Mouse (Mus musculus) brain, embryonic 14.5 days (tissue): ENCODE data around the gene Fam187b.

Source experiments
- CTCF ChIP-seq: fragments of 200-500 bp; IDR thresholded peaks from 2 replicates; pipeline ENCODE4 v1.5.1; 2012; ENCODE audit warnings: inconsistent platforms, mild to moderate bottlenecking, moderate library complexity, borderline replicate concordance; ENCODE audit not compliant: insufficient read depth, insufficient read length; ENCODE audit errors: extremely low read depth
- POLR2A ChIP-seq: fragments of 200-500 bp; IDR thresholded peaks from 2 replicates; pipeline ENCODE4 v1.6.1; 2012; ENCODE audit warnings: mild to moderate bottlenecking, inconsistent platforms, borderline replicate concordance; ENCODE audit not compliant: poor library complexity, insufficient read depth, insufficient read length, severe bottlenecking; ENCODE audit errors: extremely low read depth

DNA sequence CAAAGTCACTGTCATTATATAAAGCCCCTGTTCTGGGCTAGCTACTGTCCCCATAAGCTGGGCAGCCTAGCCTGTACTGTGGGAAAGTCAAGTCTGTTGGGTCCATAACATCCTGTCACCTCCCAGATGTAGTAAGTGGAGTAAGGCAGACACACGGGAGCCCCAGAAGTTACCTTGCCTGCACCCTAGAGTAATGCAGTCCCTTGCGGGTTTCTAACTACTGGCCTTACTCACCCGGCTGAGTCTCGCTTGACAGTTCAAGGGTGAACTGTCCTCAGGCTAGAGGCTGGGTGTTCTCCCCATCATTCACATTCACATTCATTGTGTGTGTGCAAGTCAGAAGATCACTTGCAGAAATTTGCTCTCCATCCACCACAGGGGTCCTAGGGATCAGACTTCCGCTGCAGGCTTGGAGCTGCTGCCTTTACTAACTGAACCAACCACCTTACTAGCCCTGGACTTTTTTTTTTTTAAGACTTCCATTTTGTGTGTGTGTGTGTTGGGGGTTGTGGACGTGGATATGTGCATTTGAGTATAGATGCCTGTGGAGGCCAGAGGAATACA is 13.7 kb upstream of the Fam187b start:
- TF ChIP-seq CTCF (no peak), POLR2A (no peak)
